Mouse (Mus musculus) G1E (cell line): ENCODE measurements at regions not wholly inside any gene's neighbourhood (a gene's known extent, or its start where the extent isn't known, plus 50 kb on each side); places are given as distances from the start of the nearest gene placed in this dataset.

Source experiments
- ATAC-seq: 2 replicates; pipeline ENCODE4 v1.8.0; 2016; ENCODE audit warnings: mild to moderate bottlenecking; ENCODE audit not compliant: insufficient number of reproducible peaks, poor library complexity, low FRiP score, severe bottlenecking; ENCODE audit errors: extremely low read depth
- DNase-seq: peaks from one replicate; pipeline ENCODE4 v3.0.0; 2012; ENCODE audit warnings: low spot score
- H3K27me3 ChIP-seq: 2 replicates; pipeline ENCODE4 v1.6.1; 2012; ENCODE audit warnings: mild to moderate bottlenecking, low read length, inconsistent platforms; ENCODE audit not compliant: insufficient read depth
- H3K36me3 ChIP-seq: replicated peaks from 2 replicates; pipeline ENCODE3; 2012; ENCODE audit warnings: mild to moderate bottlenecking, inconsistent platforms
- H3K4me1 ChIP-seq: 2 replicates; pipeline ENCODE4 v1.6.1; 2012; ENCODE audit warnings: low read depth, low read length, inconsistent platforms, mixed read lengths; ENCODE audit not compliant: insufficient read depth
- H3K4me3 ChIP-seq: 2 replicates; pipeline ENCODE4 v1.5.1; 2012; ENCODE audit warnings: low read depth, mild to moderate bottlenecking, inconsistent platforms, low read length, moderate library complexity, mixed read lengths
- H3K9me3 ChIP-seq: replicated peaks from 2 replicates; pipeline ENCODE4 v1.6.1; 2012; ENCODE audit warnings: inconsistent platforms
- CTCF ChIP-seq: IDR thresholded peaks from 2 replicates; pipeline ENCODE4 v1.5.1; 2012; ENCODE audit warnings: low read depth, low read length, inconsistent platforms, mixed read lengths
- GATA1 ChIP-seq: IDR thresholded peaks from 2 replicates; pipeline ENCODE4 v1.6.1; 2012; ENCODE audit warnings: borderline replicate concordance, low read length, inconsistent platforms, mixed read lengths
- GATA2 ChIP-seq: IDR thresholded peaks from 2 replicates; pipeline ENCODE4 v1.6.1; 2012; ENCODE audit warnings: low read depth, low read length, inconsistent platforms, borderline replicate concordance
- POLR2AphosphoS5 ChIP-seq: IDR thresholded peaks from 2 replicates; pipeline ENCODE4 v1.6.1; 2012; ENCODE audit warnings: low read depth, low read length, inconsistent platforms; ENCODE audit not compliant: insufficient replicate concordance
- TAL1 ChIP-seq: conservative IDR thresholded peaks from 2 replicates; pipeline ENCODE4 v1.6.1; 2012; ENCODE audit warnings: low read depth, low read length, inconsistent platforms, mixed read lengths

DNA sequence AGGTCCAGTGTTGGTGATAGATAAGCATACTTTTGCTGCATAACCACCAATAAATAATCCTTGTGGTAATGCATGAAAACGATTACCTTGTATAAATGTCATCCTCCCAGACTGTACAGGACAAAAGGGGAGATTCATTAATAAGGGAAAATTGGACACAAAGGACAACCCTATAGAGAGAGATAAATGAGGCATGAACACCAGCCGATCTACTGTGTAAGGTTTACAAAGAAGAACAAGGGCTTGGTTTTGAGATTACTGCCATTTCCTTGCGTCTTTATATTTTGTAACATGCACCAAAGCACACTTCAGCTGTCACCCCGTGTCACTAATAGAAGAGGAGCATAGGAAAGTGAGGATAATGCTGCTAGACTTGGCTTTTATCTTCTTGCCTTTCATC lies 162.5 kb downstream of the Psat1 start:
- Histone ChIP-seq H3K27me3 (peaks cover 4% of the 10 kb centered on the region; the same call in 1 of the 2 replicates), H3K4me3 (no peak overlapping the region), H3K9me3 (no peaks in the 10 kb centered on the region), H3K4me1 (peaks cover 2% of the 10 kb centered on the region), H3K36me3 (no peaks in the 10 kb centered on the region)
- DNase-seq = no peak
- TF ChIP-seq TAL1 = no peak
- ATAC-seq = no peak

DNA sequence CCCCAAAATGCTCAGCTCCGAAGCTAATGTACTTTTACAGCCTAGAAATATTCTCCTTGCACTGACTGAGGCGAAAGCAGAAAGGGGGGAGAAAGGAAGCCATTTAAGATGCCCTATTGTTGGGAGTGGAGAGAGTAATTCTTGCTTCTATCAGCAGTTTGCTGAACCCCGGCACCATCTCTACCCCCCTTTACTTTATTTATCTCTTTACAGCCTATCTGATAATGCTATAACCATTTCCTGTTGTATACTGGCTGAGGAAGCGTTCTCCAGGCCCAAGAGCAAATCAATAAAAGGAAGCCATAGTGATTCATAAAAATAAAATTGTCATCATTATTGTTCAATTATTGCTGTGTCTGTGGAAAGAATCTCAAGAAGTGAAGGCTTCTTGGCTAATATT lies 177.5 kb downstream of the Psat1 start:
- no peak for ATAC-seq
- no peaks in the 10 kb centered on the region for H3K9me3 ChIP-seq
- no peak overlapping the region for H3K4me3 ChIP-seq
- H3K36me3 ChIP-seq = no peaks in the 10 kb centered on the region
- DNase-seq = no peak
- H3K27me3 ChIP-seq = peaks cover 16% of the 10 kb centered on the region
- no peak for TF ChIP-seq GATA2
- TF ChIP-seq GATA1 = no peak
- TF ChIP-seq TAL1 = no peak
- TF ChIP-seq POLR2AphosphoS5 = no peak
- no peak for TF ChIP-seq CTCF
- H3K4me1 ChIP-seq = no peaks in the 10 kb centered on the region

DNA sequence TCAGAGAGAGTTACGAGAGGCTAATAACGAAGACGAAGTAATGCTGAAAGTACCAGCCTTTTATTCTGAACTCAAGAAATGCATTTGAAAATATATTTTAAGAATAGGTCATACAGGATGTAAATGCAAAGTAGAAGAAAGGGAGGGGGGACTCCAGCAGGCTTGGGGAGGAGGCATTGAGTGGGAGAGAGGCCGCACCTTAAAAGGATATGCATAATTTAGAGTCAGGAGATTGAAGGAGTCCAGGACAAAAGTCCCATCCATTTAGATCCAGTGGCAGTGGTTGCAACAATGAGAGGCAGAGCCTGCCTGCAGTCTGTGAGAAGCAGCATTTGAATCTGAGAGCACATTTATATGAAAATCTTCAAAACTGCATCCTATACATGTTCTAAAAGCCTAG lies 186.1 kb downstream of the Psat1 start:
- H3K9me3 ChIP-seq = no peaks in the 10 kb centered on the region
- peaks cover 3% of the 10 kb centered on the region; the same call in 1 of the 2 replicates for H3K27me3 ChIP-seq
- TF ChIP-seq GATA2 (no peak), GATA1 (no peak), TAL1 (no peak), POLR2AphosphoS5 (no peak), CTCF (no peak)
- no peak for DNase-seq
- H3K4me3 ChIP-seq = no peak overlapping the region
- no peak for ATAC-seq
- H3K4me1 ChIP-seq = no peaks in the 10 kb centered on the region
- no peaks in the 10 kb centered on the region for H3K36me3 ChIP-seq

DNA sequence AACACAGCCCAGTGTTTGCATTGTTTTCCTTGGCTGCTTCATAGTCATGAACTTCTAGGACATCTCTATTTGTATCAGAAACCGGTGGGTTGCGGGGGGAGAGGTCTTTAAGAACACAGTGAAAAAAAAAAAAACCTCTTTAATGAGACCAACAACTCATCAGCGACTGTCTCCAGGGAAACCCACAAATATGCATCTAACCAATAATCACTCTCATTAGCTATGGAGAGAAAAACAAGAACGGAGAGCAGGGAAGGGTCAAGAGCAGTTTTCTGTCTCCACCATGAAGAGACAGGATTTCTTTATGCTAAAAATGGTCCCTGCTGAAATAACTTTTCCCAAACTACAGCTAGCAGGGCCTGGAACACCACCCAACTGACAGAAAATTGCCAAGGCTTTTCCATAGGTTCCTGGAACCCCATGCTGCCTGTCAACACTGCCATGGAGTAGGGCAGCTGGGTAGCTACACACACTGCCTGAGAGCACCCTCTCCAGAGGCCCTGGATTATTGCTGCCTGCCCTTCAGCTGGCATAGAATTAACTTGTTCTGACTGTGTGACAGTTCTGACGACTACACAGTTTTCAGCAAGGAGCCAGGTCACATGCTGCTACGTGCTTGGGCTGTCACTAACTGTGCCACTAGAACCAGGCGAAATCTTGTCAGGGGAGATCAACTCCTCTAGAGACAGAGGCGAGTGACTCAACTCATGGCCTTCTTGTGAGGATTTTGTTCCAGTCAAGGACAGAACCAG lies 201.9 kb downstream of the Psat1 start:
- TF ChIP-seq GATA2 (no peak), TAL1 (no peak), GATA1 (no peak), POLR2AphosphoS5 (no peak), CTCF (no peak)
- ATAC-seq (no peak), DNase-seq (no peak)
- H3K27me3 ChIP-seq = peaks cover 6% of the 10 kb centered on the region; the same call in 1 of the 2 replicates
- H3K4me1 ChIP-seq = no peaks in the 10 kb centered on the region; the same call in 1 of the 2 replicates
- H3K4me3 ChIP-seq = no peak overlapping the region
- H3K36me3 ChIP-seq = no peaks in the 10 kb centered on the region
- H3K9me3 ChIP-seq = no peaks in the 10 kb centered on the region

DNA sequence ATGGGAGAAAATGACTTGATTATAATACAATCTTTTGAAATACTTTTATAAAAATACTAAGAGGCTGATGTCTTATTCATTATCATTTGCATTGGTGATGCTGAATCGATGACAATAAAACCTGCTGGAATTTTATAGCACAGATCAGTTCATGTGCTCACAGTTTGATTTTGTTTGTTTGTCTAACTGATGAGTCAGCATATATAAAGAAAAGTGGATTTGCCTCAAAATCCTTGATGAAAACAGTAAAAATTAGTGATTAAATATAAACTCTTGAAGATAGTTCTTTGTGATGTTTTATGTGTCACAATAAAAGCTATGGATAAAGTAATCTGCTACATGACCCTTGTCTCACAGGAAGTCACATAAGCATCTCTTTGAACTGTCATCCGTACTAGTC lies 210.9 kb downstream of the Psat1 start:
- DNase-seq (no peak), ATAC-seq (no peak)
- TF ChIP-seq POLR2AphosphoS5 (no peak), GATA2 (no peak), TAL1 (no peak), GATA1 (no peak), CTCF (no peak)
- H3K27me3 ChIP-seq = peaks cover 11% of the 10 kb centered on the region; the same call in 1 of the 2 replicates
- H3K4me3 ChIP-seq = no peak overlapping the region
- no peaks in the 10 kb centered on the region for H3K36me3 ChIP-seq
- no peaks in the 10 kb centered on the region for H3K4me1 ChIP-seq
- no peaks in the 10 kb centered on the region for H3K9me3 ChIP-seq

DNA sequence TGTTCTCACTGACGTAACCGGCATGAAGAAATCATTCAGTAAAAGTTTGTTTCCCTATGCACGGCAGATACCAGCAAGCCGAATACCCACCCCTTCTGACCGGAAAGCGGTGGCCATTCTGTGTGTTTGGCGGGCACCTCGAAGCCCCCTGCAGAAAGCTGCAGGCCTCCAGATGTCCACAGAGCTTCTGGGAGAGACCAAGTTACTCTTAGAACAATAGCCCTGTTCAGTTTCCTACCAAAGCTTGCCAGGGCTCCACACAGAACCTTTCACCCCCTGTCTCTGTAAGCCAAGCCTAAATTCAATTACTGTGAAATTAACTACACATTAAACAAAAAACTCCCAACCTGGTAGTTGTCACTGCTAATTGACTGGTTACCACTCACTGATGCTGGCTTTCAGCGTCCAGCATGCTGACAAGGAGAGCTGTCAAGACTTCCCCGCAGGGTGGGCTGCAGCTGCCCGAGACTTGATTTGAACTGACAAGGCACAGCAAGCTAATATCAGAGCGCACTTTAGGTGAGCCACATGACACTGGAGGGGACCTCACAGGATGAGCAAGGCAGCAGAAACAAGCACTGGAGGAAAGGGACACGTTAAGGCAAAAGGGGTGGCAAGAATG lies 220.2 kb downstream of the Psat1 start:
- Histone ChIP-seq H3K9me3 (no peaks in the 10 kb centered on the region), H3K4me3 (no peak overlapping the region), H3K36me3 (no peaks in the 10 kb centered on the region), H3K27me3 (peaks cover 15% of the 10 kb centered on the region), H3K4me1 (no peaks in the 10 kb centered on the region)
- ATAC-seq = no peak
- DNase-seq = no peak
- TF ChIP-seq GATA2 (no peak), POLR2AphosphoS5 (no peak), TAL1 (no peak), CTCF (no peak)
